Mouse (Mus musculus) ZHBTc4 (cell line): ENCODE measurements around the gene Tceal9.
A peak's percentile ranks its signal among the peaks of the same experiment; 100 is the strongest.
"Not testable (repeated sequence)": the region's sequence is repeated elsewhere in the genome, so short reads cannot be mapped to it uniquely, and the experiment has no call there.

Source experiments
- DNase-seq: peaks from one replicate; pipeline ENCODE4 v3.0.0-alpha.2; 2011; ENCODE audit warnings: low read depth, low spot score

Gene Tceal9

DNA sequence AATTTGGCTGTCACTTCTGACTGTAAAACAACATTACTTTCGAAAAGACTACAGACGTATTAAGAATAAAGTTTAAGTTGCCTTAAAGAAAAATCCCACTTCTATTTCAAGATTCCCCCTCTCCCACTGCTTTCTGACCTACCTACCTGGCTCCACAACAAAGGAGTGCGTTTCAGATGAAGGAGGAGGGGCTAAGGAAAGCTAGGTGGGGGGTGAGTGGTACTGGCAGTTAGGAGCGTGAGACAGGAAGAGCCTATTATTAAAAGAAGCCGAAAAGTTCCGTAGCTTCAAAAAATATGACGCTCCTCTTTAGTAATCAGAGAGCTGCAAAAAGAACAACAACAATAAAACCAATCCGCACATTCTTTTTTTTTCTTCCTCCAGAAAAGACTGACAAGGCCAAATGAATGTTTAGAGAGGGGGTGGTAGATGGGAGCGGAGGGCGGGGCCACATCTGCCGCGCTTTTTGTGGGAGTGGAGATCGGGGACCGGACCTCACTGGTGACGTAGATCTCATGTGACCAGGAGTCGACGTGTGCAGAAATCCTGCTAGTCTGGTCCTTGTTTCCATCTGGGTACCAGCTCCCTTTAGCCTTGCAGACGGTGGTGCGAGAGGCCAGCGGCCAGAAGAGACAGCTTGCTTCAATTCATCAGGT, at the start of gene Tceal9:
Gene Tceal9 (plus strand): TSS at position 506 of the 656 bp plus-strand sequence.
- DNase-seq, result peak; percentile 89

- peak; percentile 57 for DNase-seq
These were observed 49.5 kb upstream of the Tceal9 start for GRCm38 (mm10) chrX:136195193-136195944.

DNA sequence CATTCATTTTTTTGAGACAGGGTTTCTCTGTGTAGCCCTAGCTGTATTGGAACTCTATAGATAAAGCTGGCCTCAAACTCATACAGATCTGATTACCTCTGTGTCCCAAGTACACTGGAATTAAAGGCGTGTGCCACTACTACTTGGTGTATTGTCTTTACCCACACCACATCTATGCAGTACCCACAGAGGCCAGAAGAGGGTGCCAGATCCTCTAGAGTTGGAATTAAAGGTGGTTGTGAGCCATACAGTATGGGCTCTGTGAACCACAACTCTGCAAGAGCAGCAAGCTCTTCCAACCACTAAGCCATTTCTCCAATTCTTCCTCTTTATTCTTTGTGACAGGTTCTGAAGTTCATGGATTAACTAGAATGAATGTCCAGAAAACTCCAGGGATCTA, 48.0 kb upstream of the Tceal9 start:
- DNase-seq, result peak; percentile 74

DNA sequence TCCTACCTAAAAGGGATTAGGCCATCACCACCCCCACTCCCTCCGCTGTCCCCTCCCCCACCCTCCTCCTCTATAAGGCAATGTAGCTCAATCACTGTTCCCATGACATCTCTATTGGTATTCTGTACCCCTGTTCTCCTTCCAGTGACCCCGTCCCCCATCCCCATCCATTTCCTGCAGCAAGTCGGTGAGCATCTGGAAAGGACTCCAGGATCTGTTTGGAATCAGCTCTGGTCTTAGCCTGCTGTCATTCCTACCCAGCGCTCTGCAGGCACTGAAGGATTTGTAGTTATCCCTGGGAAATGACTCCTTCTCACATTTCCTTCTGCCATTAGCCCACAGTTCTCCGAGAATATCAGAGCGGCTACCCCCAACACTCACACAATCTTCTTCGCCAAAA, 41.6 kb upstream of the Tceal9 start:
- no peak for DNase-seq

DNA sequence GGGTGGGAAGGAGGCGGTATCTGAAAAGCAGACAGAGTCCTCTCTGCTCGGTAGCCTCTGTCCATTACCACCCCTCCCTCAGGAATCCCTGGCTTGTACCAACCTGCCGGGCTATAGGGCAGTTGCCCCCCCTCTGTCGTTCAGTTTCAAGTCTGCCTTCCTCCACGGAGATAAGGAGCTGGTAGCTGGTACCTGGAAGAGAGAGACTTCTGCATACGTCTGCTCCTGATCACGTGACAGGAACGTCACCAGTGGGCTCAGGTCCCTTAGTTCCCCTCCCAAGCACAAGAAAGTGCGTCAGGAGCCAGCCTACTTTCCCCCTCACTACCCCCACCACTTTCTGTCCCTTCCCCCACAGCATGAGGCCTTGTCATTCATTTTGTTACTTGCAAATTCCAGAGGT, 41.2 kb upstream of the Tceal9 start, which contains the start of gene Tceal5:
Gene Tceal5 (minus strand): TSS at position 213 of the 403 bp plus-strand sequence.
- DNase-seq, result peak; percentile 31

GRCm38 (mm10) chrX:136204406-136204805, 40.5 kb upstream of the Tceal9 start:
- DNase-seq, result no peak

DNA sequence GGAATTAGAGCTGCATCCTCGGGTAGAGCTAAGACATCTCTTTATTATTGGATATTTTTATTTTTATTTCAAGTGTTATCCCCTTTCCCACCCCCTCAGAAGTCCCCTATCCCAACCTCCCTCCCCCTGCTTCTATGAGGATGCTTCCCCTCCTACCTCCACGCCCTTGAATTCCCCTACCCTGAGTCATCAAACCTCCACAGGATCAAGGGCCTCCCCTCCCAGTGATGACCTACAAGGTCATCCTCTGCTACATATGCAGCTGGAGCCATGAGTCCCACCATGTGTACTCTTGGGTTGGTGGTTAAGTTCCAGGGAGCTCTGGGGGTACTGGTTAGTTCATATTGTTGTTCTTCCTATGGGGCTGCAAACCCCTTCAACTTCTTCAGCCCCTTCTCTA, 31.5 kb upstream of the Tceal9 start:
- DNase-seq, result peak; percentile 46

GRCm38 (mm10) chrX:136214729-136215677, 29.9 kb upstream of the Tceal9 start, which contains the start of the genes Tceal7 and Bex1:
Gene Tceal7, plus strand, starts transcription at chrX:136214779.
Gene Bex1, minus strand, starts transcription at chrX:136215513.
- not testable (repeated sequence) for DNase-seq

GRCm38 (mm10) chrX:136216303-136216702, 28.6 kb upstream of the Tceal9 start:
- no peak for DNase-seq

DNA sequence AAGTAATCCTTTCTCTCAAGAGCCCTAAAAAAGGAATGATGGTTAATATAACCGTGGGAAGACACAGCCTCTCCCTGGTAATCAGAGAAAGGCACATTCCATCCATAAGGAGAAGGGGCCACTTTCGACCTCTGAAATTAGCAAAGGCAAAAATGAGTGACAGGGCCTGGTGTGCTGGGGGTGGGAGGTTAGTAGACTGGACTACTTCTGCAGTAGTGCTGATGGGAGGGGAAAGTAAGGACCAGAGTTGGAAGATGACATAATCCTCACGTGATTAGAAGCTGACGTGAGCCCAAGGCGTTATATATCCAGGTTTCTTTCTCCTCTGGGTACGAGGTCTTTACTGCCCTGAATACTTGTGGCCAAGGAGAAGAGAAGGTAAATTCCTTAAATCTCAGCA, 21.2 kb upstream of the Tceal9 start:
- no peak for DNase-seq

DNA sequence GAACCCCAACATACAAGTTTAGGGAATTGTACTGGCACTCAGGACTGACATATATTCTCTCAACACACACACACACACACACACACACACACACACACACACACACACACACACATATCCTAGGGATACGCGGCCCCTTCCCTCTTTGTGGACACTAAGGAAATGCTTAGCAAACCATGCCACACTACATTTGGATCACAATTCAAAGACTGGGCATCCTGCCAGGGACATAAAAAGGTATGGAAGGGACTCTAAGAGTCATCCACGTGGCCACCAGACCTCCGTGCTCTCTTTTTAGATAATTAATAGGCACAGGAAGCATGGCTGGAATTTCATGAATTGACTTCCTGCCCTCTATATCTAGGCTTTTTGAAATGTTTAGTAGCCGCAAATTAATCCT, 17.1 kb upstream of the Tceal9 start:
- no peak for DNase-seq

DNA sequence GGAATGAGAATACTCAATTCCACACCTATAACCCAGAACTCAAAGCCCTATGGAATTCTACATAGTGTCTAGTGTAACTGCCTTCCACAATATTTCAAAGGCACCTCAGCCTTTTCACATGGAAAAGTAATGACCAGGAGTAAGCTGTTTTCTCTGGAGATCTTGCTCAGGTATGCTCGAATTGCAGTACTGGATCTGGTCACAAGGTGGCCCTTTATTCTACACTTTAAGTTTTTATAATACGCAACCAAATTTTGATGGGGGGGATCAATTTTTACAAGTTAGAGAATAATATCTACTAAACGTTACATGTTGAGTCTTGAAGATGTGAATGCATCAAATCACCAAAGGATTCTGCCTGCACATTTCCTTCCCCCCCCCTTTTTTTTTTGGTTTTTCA, 6.8 kb upstream of the Tceal9 start:
- peak; percentile 15 for DNase-seq

DNA sequence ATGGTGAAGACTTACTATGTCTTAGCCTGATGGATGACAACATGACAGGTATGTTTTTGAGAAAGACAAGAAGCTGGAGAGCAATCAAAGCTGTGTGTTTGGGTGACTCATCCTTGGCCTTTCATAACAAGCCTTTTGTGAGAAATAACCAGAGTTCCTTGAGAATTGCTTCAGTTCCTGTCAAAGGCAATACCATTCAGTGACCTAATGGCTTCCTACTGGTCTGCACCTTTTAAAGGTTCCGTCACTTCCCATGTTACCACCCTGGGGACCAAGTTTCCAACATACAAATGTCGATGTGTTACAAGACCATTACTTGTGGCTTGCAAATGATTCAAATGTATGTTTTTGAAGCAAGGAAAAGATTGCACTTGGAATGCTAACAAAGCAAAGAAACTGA, 1.7 kb upstream of the Tceal9 start:
- no peak for DNase-seq

DNA sequence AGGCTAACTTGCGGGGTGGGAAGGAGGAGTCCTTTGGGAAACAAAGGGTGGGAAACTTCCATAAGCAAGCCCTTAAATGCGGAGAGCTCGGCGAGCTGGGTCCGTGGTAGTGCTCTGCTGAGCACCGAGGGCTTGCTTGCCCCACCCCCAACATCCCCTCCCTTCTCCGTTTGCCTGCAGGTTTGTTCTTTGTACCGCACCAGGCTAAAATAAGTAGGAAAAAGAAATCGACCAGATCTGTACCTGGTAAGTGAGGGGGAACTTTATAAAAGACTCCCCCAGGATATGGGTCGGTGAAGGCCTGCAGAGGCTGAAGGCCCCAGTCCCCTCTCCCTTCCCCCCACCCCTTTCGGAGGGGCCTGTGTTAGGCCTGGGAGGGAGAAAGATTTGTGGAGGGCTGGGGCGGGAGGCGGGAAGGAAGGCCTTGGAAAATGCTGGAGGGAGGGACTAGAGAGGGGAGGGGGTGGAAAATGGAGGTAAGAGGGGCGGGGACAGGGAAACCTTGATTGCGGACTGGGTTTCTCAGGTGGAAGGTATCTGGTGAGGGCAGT, 717 bp downstream of the Tceal9 start:
- DNase-seq, result peak; percentile 86

- DNase-seq, result no peak
These were observed 3.9 kb downstream of the Tceal9 start for GRCm38 (mm10) chrX:136248811-136249210.

GRCm38 (mm10) chrX:136249671-136250070, 4.8 kb downstream of the Tceal9 start:
- DNase-seq, result no peak

GRCm38 (mm10) chrX:136252023-136252729, 7.3 kb downstream of the Tceal9 start:
- no peak for DNase-seq

DNA sequence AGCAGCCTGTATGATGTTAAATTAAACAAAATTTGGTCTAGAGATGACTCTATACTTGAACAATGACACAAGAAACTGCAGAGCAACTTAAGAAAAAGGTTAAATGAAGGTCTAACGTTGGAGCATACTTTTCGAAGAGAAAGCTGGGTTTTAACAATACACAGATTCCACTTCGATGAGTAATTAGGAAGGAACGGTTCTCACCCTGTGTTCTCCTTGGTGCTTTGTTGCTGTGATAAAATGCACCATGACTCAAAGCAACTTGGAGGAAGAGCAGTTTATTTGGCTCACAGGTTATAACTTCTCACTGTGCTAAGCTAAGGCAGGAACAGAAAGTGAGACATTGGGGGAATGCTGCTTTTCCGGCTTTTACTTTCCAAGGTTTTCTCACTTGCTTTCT, 22.8 kb downstream of the Tceal9 start:
- DNase-seq, result no peak

DNA sequence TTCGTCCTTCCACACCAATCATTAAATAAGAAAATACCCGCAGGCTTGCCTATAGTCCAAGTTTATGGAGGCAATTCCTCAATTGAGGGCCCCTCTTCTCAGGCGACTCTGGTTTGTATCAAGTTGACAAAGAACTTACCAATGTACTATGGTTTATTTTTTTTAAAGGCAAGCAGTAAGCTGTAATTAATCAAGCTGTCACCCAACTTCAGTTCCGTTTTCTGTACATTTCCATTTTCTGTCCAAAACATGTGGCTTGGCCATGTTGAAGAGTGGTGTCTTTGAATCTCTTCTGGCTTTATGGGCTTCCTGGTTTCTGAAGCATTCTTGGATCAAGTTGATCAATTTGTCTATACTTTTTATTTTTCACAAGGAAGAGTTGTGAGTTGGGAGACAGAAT, 23.3 kb downstream of the Tceal9 start:
- DNase-seq, result no peak

GRCm38 (mm10) chrX:136269743-136270392, 25.0 kb downstream of the Tceal9 start, which contains the start of gene Bex3:
Gene Bex3, plus strand, starts transcription at chrX:136270253.
- not testable (repeated sequence) for DNase-seq
